Mouse (Mus musculus) right cerebral cortex, postnatal 4 days (tissue): ENCODE results near the gene Eid3.

Experiments used
- DNase-seq: peaks from one replicate; pipeline ENCODE4 v3.0.0-alpha.2; 2022

The Eid3 gene

DNA sequence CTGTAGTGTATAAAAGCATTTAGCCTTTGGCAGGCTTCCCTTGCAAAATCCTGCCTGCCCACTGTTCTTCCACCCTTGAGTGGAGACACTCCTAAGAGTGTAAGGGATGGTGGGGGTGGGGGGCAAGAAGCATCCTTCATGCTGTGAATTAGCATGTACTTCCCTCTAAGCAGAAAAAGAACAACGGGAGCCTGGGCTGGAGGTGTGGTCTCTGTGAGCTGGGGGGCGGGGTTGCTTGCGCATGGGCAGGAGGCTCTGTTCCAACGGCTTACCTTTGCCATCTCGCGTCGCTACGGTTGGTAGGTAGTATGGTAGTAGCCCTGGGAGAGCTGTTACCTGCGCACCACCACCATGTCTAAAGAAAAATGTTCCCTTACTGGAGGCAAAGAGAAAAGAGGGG lies at the start of gene Eid3:
TSS of gene Eid3 (plus strand) at position 271 of the 400 bp plus-strand sequence.
- no peak for DNase-seq

DNA sequence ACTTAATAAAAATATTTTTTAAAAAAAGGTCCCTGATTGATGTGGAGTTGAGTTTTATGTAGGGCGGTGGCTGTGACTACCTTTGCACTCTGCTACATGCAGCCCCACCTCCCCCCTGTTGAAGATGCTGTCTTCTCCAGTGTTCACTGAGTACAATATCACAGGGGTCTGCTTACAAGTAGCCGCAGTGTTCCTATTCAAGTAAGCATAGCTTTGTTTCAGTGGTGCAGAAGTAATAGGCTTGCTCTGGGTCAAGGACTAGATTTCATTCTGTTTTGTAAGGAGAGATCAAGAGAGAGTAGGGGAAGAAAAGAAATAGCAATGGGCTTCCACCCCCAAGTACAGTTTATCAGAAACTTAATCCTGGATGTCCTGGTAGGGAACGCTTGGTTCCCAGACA lies 48.9 kb upstream of the Eid3 start:
- DNase-seq = no peak

DNA sequence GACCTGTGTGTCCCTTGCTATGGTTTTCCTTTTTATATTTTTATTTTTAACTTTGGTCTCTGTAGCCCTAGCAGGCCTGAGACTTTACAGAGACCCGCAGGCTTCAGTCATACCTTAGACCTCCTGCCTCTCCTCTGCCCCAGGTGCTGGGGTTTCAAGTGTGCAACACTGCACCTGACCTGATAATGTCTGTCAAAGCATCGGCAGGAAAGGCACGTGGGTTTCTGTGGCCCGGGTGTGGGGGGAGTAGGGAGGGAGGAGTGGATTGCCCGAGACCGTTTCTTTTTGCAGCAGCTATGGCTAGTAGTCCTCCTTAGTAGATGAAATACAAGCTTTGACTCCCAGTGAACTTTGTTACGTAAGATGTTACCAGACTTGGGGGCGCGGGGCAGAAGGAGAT lies 48.5 kb upstream of the Eid3 start:
- DNase-seq = no peak

DNA sequence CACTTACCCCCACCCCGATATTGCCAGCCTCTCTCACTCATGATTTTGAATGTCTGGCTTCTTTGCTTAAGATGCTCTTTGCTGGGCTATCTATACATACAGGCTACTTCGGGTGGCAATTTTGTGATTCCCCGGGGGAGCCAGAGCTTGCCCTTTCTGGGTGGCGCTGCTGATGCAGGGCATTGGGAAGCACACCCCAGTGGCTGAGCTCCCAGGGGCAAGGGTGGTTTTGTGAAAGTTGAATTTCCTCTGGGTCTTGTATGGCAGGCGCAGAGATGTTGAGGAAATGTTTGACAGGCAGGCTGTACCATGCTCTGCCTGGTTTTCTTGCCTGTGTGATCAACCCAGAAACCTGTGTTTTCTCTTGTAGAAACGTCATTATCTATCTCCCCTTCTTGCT lies 47.8 kb upstream of the Eid3 start:
- no peak for DNase-seq

DNA sequence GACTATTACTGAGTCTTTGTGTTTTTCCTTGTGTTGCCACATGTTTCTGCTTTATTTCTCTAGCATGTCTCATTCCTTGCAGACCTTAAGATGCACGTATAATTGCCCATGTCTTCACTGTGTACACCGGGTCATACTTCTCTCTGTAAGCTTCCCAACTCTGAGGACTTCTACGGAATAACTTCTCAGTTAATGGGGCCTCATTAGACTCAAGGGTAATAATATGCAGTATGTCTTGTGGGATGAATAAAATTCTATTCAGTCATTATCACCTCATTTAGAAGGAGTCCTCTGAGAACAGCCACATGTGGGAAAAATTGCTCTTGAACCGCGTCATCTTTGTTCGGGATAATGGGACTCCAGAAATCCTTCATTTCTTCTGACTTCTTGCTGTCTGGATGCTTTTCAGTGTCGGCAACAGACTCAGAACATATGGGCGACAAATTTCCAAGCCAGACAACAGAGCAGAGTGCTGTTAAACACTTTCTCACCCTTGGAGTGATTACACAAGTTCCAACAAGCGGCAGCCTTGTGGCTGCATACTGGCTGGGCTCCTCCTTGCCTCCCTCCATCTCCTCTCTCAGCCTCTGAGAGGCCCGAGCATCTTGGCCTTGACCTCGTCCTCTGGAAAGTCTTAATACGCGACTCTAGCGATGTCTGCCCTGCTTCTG lies 43.2 kb upstream of the Eid3 start:
- DNase-seq = no peak

DNA sequence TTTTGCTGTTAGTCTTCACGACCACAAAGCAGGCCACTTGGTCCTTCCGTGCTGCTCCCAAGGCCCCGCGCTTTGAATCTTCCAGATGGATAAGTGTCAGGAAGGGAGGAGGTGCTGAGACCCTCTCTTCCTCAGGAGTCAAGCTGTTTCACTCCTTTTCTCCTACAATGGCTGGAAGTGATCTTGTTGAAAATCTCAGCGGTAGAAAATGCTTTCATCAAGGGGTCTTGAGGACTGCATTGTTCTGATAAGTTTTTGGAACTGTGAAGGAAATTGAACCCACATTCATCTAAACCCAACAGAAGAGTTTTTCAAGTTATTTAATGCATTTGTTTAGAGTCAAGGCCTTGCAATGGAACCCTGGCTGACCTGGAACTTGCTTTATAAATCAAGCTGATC lies 42.6 kb upstream of the Eid3 start:
- no peak for DNase-seq

DNA sequence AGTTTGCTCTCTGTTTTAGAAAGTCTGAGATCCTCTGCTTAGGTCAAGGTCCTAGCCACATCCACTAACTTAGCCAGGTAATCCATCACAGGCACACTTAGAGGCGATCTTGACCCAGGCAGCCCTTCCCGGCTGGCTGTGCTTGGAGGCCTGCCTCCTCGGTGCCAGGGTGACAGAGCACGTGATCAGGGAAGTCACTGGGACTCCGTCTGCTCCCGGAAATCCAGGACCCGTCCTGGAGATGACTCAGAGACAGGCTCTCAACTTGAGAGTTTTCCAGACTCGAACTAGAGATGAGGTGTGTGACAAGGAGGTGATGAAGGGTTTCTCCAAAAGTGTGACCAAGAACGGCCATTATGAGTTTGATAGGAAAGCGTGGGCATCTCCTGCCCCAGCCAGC lies 41.9 kb upstream of the Eid3 start:
- DNase-seq = no peak

DNA sequence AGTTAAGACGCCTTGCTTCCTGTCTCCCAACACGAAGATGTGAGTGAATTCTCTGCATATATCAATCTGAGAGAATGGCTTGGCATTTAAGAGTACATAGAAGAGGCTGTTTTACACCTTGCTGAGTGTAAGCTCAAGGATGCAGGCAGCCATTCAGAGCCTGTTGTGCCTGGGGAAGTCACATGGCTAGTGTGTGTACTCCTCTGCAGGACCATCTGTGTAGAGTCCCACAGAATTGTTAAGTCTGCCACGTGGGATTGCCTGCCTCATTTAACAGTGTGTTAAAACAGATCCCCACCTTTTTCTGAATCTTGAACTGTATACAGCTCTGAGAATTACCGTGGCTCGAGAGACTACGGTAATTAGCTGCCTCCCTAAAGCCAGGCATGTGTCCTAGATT lies 39.9 kb upstream of the Eid3 start:
- no peak for DNase-seq

DNA sequence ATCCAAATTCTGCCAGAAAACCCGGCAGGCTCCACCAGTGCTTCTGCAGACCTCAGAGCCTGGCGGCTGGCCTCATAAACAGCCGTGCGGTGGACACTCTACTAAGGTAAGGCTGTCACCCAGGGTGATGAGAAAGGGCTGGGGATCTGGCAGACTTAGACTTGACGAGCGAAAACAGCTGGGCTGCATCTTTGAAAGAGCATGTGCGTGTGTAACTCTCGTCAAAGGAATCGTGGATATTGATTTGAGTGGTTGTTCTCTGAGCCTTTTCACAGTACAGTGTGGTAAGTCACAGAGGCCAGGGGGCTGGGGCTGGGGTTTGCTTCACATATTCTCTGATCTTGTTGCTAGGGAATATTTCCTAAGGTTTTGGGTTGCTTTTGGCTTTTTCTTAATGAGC lies 32.5 kb upstream of the Eid3 start, which contains the start of gene Txnrd1:
TSS of gene Txnrd1 (plus strand) at position 26 of the 400 bp plus-strand sequence.
- no peak for DNase-seq

DNA sequence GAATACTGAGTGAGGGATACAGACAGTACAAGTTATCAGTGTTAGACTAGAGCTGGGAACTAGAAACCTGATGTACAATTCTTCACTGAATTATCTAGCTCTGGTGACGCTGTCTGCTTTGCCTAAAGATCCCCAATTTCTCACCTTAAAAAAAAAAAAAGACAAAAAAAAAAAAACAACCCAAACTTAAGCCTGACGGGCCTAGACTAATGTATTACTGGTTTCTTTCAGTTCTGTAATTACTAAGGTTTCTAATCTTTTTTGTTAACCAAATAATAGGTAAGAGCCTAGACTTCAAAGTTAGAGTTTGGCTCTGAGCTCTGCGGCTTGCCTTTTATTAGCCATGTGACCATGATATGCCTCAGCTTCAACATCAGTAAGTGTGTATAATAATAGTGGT lies 30.5 kb upstream of the Eid3 start:
- no peak for DNase-seq

DNA sequence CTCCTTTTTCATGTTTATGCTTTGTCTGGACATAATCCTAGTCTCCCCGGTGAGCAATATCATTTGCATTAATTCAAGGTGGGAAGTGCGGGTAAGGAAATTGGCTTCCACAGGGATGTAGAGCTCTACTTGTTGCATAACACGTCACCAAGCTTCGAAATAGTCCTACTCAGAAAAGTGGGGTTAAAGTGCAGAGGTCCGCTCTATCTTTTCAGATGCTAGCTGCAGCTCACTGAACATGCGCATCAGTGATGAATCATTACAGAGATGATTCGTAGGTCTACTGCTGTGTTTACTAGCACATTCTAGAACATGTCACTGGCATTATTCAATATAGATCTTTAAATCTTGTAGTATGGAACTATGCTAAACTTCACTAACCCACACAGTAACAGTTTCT lies 28.0 kb upstream of the Eid3 start:
- DNase-seq = no peak

DNA sequence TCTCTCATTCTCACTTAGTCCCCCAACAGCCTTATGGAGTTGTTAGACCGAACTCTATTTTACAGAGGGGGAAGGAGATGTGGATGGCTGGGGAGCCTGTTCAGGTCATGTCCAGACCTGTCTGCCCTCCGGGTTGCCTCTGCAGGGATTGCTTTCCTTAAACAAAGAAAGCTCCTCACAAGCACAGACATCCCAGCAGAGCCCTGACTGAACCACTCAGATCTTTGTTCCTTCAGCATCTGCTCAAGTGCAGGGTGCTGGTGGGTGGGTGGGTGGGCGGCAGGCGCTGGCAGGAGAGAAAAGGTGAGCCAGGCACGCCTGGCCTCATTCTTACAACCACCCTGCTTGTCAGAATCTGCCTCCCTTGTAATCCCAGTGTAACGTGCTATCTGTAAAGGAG lies 22.3 kb upstream of the Eid3 start:
- DNase-seq = no peak

DNA sequence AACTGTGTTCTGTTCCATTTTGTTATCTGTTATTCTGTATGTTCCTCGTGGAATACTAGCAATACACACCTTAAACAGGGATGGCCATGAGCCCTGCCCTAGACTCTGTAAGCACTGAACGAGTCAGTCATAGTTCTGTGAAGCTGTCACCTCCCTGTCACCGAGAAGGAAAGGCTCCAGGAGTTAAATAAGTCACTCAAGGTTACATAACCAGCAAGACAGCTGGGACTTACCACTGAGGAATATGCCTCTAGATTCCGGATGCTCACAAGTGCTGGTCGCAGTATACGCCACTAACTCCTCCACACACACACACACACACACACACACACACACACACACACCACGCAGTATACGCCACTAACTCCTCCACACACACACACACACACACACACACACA lies 21.7 kb upstream of the Eid3 start:
- DNase-seq = no peak

DNA sequence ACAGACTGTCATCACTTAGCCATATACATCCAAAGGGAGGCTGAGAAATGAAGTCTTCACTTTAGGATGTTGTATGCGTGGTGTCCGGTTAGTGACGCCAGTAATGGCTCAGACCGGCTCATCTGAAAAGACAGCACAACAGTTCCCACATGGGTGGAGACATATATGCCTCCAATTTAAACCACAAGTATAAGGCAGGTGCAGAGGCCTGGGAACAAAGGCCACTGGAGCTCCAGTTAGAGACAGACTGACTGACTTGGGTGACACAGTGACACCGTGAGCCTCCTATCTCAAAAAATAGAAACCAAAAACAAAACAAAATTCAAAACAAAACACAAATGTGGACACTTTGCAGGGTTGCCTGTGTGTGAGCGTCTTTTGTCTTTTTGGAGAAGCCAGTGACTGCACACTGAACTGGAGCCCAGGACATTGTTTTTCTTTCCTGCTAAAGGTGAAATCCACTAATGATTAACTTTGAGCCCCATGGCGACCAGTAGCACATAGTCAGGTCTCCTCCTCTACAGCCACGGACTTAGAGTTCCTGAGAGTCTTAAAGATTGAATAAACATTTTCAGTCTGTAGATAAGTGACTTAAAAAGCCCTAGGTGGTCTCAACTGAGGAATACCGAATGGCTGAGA lies 18.5 kb upstream of the Eid3 start:
- no peak for DNase-seq

DNA sequence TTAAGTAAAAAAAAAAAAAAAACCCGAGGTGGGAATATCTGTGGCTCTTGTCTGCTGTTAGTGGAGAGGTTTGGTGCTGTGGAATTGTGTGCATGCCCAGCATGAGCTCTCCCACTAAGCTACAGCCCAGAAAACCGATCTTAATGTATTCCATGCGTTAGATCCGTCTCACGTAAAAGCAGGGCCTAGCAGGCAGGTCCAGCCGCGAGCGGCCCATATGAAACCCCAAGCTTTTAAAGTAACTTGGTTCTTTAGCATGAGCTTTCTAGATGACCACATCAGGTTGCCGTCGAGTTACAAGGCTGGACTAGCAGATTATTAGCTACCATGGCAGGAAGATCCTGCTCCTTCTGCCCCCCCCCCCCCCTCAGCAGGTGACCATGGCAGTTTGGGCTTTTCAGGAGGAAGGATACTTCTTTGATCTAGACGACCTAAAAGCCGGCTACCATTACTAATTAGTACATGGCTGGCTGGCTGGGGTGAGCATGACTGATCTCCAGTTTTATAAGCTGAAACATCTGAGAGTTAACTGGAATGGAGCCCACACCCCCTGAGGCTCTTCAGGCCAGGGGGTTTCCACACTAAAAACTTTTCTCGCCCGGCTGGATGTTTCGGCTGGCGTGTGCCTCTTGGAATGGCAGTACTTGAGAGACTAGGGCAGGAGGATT lies 16.6 kb upstream of the Eid3 start:
- DNase-seq = no peak

DNA sequence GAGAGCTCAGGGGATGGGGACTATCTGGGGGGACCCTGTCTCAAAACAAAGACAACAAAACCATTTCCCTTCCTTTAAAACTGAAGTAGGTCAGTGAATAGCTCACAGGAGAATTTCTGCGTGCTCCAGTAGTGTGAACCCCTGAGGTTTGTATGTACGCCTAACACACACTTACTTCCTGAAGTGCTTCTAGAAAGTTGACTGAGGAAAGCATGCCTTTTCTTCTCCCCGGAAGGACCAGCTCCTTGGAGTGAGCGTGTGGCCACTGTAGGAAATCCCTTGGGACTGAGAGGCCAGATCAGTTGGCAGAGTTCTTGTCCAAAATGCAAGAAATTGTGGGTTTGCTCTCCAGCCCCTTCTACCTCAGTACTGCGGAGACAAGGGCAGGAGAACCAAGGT lies 16.1 kb upstream of the Eid3 start:
- no peak for DNase-seq

DNA sequence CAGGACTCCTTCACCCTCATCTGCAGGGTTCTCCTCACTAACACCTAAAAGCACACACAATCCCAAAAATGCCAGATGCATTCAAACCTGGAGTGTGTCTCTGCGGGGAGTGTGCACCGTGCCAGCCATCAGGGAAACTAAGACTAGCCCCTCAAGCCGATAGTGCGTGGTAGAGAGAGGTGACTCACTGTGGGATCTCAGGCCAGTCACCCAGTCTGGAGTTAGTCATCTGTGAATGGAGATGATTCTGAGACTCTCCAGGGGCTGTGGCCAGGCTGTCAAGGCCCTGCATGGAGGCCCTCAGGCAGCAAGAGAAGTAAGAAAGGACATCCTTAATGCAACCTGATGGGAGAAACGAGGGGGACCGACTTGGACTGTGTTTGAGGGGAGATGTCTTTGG lies 14.7 kb upstream of the Eid3 start:
- no peak for DNase-seq

DNA sequence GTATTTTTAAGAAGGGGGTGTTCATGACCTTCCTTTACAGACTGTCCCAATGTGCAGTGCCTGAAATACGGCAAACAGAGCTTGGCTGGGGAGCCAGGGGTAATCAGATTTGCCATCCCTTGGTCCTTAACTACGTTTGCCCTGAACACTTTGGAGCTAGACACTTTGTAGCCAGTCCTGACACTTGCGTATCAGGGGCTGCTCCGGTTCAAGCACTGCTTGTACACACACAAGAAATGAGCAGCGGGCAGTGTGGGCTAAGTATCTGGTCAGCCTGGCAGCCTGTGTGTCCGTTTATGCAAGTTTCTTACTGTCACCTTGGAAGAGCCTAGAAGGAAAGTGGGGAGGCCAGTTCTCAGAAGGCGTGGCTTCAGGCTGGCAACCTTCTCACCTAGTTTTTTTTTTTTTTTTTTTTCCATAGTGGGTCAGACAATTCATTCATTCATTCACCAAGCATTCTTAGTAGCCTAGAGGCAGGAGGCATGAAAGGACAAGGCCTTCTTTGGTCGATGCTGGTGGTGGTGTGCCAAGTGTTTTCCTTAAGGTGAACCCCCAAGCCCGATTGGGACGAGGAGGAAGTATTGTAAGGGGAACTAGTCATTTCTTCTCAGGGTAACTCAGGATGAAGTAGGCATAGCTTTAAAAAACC lies 8.3 kb upstream of the Eid3 start:
- DNase-seq = no peak

DNA sequence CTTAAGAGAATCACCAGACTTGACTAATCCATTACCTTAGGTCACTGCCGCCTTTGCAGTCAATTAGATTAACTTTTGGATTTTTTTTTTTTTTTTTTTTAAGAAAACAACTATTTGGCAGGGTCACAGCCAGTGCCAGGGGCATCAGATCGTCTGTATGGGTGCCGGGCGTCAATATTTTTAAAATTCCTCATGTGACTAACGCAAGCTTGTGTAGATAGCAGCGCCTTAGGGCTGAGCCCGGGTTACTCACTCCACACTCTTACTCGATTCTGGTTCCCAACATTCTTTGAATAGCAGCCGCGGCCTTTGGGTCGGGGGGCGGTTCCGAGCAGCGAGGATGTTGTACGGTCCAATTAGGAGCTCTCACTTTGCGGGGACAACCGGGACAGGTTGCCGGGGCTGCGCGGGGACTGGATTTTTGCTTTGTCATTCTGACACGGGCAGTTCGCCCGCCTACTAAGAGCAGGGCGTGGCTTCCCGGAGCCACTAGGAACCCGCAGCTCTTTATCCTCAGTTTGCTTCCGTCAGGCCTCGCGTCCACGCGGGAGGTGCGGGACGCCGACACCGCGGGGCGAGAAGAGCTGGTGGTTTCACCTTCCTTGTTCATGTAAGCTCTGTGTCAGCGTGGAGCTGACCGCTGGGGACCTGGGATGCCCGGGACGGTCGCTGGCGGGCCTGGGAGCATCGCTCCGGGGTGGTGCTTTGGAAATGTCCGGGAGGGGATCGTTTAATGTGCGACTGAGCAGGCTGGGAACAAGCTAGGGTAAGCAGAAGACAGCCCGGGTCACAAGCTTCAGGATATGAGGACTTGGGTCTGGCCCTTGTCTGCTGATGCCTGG lies 7.5 kb upstream of the Eid3 start:
- DNase-seq = peak; percentile 79

DNA sequence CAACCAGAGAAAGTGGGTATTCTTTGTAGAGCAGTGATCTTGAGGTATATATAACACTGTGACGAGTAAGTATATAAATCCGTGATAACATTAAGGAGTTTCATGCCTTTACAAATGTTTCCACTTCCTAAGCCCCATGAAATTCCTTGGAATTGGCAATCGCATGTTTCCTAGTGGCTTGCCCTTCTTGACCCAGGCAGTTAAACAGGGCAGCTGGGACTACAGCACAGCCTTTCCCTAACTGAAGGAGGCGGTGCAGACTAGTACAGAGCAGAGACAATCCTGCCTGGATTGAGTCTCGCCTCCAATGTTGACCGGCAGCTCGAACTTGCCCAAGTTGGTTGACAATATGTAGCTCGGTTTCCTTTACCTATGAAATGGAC lies 6.9 kb upstream of the Eid3 start:
- DNase-seq = no peak

DNA sequence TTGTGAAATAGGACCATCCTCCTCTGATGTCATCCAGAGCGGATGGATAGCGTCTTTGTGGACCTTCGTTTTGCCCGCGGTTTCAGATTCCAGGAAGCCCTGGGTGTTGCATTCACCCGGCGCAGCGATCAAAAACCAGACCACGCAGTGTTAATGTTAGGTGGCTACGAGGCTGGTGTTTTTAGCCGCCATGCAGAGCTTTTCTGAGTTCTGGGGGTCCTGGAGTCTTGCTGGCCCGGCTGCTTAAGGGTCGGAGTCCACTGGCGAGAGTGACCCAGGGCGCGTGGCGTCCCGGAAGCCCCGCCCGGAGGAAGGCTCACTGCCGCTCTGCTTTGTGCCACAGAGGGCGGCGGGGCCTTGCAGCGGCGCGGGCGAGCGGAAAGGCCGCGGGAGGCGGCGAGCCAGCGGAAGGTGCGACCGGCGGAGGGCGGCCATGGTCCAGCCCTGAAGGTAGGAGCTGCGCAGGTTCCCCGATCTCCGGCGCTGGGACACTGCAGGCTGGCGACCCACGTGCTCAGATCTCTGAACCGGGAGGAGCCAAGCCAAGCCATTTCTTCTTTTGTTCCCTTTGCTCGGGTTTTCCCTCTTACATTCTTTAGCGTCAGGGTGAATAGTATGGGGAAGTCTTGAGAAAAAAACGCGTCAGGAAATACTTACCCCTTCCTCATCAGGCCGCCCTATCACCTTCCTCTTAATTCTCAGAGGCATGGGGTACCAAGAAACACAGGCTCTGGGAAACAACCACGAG lies 6.1 kb upstream of the Eid3 start:
- peak; percentile 58 for DNase-seq

DNA sequence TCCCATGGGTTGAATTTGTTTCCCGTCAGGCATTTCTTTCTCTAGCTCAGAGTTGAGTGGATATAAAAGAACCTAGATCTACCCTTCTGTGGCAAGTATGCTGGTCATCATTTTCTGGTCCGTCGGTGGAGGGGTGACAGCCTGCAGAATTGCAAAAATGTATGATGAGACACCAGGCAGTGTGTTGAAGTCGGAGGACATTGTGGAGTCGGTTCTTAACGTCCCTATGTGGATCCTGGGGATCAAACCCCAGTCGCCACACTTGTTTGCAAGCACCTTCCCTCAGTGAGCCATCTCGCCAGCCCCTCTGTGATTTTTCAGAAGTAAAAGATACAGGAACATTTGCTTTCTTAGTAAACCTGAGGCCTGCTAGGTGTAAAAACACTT lies 5.5 kb upstream of the Eid3 start:
- DNase-seq = no peak
